Mouse (Mus musculus) erythroblast, adult 5-6 weeks (primary cell): ENCODE results near the gene Arhgef11. TPM values are rescaled to one million over a fixed set of nuclear protein-coding genes. Genes with fewer than 3 reads are reported as not detected.
A peak's percentile ranks its signal among the peaks of the same experiment; 100 is the strongest.

ENCODE experiments used
- ATAC-seq: replicated peaks from 2 replicates; pipeline ENCODE4 v1.8.0; 2016; ENCODE audit warnings: moderate number of reproducible peaks, mild to moderate bottlenecking, moderate TSS enrichment, inconsistent platforms; ENCODE audit not compliant: poor library complexity, low FRiP score, severe bottlenecking
- total RNA-seq, 2 experiments: library from RNA; stranded (forward) in 1 of 2; stranded (reverse) in 1 of 2; fragments of 150-400 nt in 1 of 2; fragments of 200-764, 138-1000 nt in 1 of 2; gene quantifications; 2 replicates each; pipeline versions ENCODE4 v1.2.3 to v1.2.4; 2015 to 2017; ENCODE audit warnings: low replicate concordance in 2 of 2

The Arhgef11 gene
- total RNA-seq, 2 experiments from 2014 or later = 1.9 to 2.2 TPM

- no peak for ATAC-seq
Measured at GRCm38 (mm10) chr3:87753829-87754228, 136.5 kb downstream of the Arhgef11 start.

GRCm38 (mm10) chr3:87755964-87756363, 138.6 kb downstream of the Arhgef11 start:
- no peak for ATAC-seq

GRCm38 (mm10) chr3:87756488-87756887, 139.1 kb downstream of the Arhgef11 start:
- ATAC-seq = no peak

GRCm38 (mm10) chr3:87758641-87759040, 141.3 kb downstream of the Arhgef11 start:
- ATAC-seq = no peak

- no peak for ATAC-seq
Measured at GRCm38 (mm10) chr3:87761408-87762375, 144.3 kb downstream of the Arhgef11 start.

- ATAC-seq = no peak
Measured at GRCm38 (mm10) chr3:87763202-87763601, 145.8 kb downstream of the Arhgef11 start.

- no peak for ATAC-seq
Measured at GRCm38 (mm10) chr3:87763683-87764289, 146.4 kb downstream of the Arhgef11 start.

GRCm38 (mm10) chr3:87764506-87764905, 147.1 kb downstream of the Arhgef11 start:
- ATAC-seq = no peak

- no peak for ATAC-seq
Measured at GRCm38 (mm10) chr3:87765091-87765490, 147.7 kb downstream of the Arhgef11 start.

GRCm38 (mm10) chr3:87765631-87766283, 148.4 kb downstream of the Arhgef11 start:
- ATAC-seq = no peak

- no peak for ATAC-seq
Measured at GRCm38 (mm10) chr3:87766284-87766667, 148.9 kb downstream of the Arhgef11 start.

- ATAC-seq = no peak
Measured at GRCm38 (mm10) chr3:87767764-87768163, 150.4 kb downstream of the Arhgef11 start.

- no peak for ATAC-seq
Measured at GRCm38 (mm10) chr3:87768431-87768830, 151.1 kb downstream of the Arhgef11 start.

GRCm38 (mm10) chr3:87768844-87769243, 151.5 kb downstream of the Arhgef11 start:
- no peak for ATAC-seq

GRCm38 (mm10) chr3:87769506-87769905, 152.1 kb downstream of the Arhgef11 start:
- no peak for ATAC-seq

- peak; percentile 63 for ATAC-seq
Measured at GRCm38 (mm10) chr3:87770280-87770679, 152.9 kb downstream of the Arhgef11 start.

GRCm38 (mm10) chr3:87771088-87771487, 153.7 kb downstream of the Arhgef11 start:
- no peak for ATAC-seq

- no peak for ATAC-seq
Measured at GRCm38 (mm10) chr3:87778283-87778682, 160.9 kb downstream of the Arhgef11 start.

- ATAC-seq = no peak
Measured at GRCm38 (mm10) chr3:87779086-87779485, 161.7 kb downstream of the Arhgef11 start.

- no peak for ATAC-seq
Measured at GRCm38 (mm10) chr3:87783282-87784023, 166.1 kb downstream of the Arhgef11 start.
